Mouse (Mus musculus): ENCODE results near the gene Atp8b5. TPM values are rescaled to one million over a fixed set of nuclear protein-coding genes. Genes with fewer than 3 reads are reported as not detected.

Atp8b5 gene
- total and polyA plus RNA-seq, 2 experiments from 2014 or later: 0.44 to 2.4 TPM

DNA sequence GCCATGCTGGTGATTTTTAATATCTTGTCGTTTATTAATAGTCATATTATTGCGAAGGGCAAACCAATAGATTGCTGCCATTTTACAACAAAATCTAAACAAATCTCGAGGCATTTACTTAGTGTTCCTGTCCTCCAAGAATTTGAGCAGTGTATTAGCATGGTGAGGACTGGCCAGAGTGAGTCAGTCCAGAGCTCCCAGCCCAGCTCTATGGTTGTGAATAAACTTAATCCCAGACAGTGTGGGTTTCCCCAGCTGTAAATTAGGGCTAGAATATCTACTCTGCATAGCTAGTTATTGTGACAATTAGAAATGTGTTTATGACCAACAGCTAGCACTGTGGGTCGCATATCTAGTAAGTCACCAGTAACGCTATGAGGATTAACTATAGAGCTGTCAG lies 129.4 kb downstream of the Atp8b5 start:
- WGBS: 92% methylated on average over 5 of the region's 5 CpGs
- H3K27me3 ChIP-seq (ENCODE audit: insufficient read depth, low read length): no peaks in the 10 kb centered on the region
- no peak overlapping the region for H3K4me2 ChIP-seq (ENCODE audit: low read depth, low read length)
- H3K4me1 ChIP-seq (ENCODE audit: insufficient read depth, low read length): peaks cover 17% of the 10 kb centered on the region; the same call in 1 of the 2 replicates
- ATAC-seq (no peak), DNase-seq (ENCODE audit: low spot score) (no peak)
- H3K9me3 ChIP-seq (ENCODE audit: low read length): no peaks in the 10 kb centered on the region
- H3K4me3 ChIP-seq (ENCODE audit: low read length): no peak overlapping the region
- H3K9ac ChIP-seq (replicated peaks; ENCODE audit: low read length): no peak overlapping the region
- H3K27ac ChIP-seq: no peak overlapping the region
- H3K36me3 ChIP-seq (ENCODE audit: insufficient read depth, low read length): no peaks in the 10 kb centered on the region
- TF ChIP-seq CTCF (IDR thresholded peaks at IDR 0.05; ENCODE audit: low read depth): no peak

DNA sequence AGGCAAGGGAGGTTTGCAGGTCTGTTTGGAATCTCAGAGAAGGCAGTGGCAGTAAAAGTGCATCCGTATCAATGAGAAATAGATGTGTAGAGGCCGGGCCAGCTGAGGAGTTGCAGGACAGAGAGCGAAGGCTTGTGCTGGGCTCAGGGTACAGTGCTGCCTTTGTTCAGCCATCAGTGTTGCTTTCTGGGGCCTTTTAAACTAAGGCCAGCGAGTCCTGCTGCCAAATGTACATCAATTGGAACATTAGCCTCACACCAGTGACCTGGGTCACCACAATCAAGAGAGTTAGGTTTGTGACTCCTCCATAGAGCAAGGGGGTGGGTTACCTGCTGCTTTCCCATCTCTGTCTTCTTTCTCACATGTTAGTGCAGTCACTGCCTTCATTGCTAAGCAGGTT lies 131.1 kb downstream of the Atp8b5 start:
- Histone ChIP-seq H3K9ac (replicated peaks; ENCODE audit: low read length) (no peak overlapping the region), H3K27me3 (ENCODE audit: insufficient read depth, low read length) (no peaks in the 10 kb centered on the region), H3K4me3 (ENCODE audit: low read length) (no peak overlapping the region), H3K36me3 (ENCODE audit: insufficient read depth, low read length) (no peaks in the 10 kb centered on the region), H3K4me2 (ENCODE audit: low read depth, low read length) (no peak overlapping the region), H3K27ac (peak overlapping the region; percentile 71), H3K9me3 (ENCODE audit: low read length) (no peaks in the 10 kb centered on the region), H3K4me1 (ENCODE audit: insufficient read depth, low read length) (peaks cover 17% of the 10 kb centered on the region; the same call in 1 of the 2 replicates)
- ATAC-seq (peak; percentile 54; the same call in 1 of the 2 replicates), DNase-seq (ENCODE audit: low spot score) (peak; percentile 46)
- TF ChIP-seq CTCF (IDR thresholded peaks at IDR 0.05; ENCODE audit: low read depth): no peak
- WGBS: 52% methylated on average over 4 of the region's 4 CpGs

- 36% methylated on average over 17 of the region's 17 CpGs for WGBS
- no peaks in the 10 kb centered on the region for H3K27me3 ChIP-seq (ENCODE audit: insufficient read depth, low read length)
- TF ChIP-seq CTCF (IDR thresholded peaks at IDR 0.05; ENCODE audit: low read depth): no peak
- peak overlapping the region; percentile 71 for H3K27ac ChIP-seq
- ATAC-seq (peak; percentile 81), DNase-seq (ENCODE audit: low spot score) (peak; percentile 74)
- H3K36me3 ChIP-seq (ENCODE audit: insufficient read depth, low read length): no peaks in the 10 kb centered on the region
- H3K4me1 ChIP-seq (ENCODE audit: insufficient read depth, low read length): peaks cover 17% of the 10 kb centered on the region; the same call in 1 of the 2 replicates
- H3K9ac ChIP-seq (replicated peaks; ENCODE audit: low read length): 0 out of 2 replicates have a peak overlapping the region, but pooled peaks have one; percentile 9
- peak overlapping the region; percentile 38 for H3K4me2 ChIP-seq (ENCODE audit: low read depth, low read length)
- no peaks in the 10 kb centered on the region for H3K9me3 ChIP-seq (ENCODE audit: low read length)
- no peak overlapping the region for H3K4me3 ChIP-seq (ENCODE audit: low read length)
These were observed 131.9 kb downstream of the Atp8b5 start for GRCm38 (mm10) chr4:43398829-43399331.

DNA sequence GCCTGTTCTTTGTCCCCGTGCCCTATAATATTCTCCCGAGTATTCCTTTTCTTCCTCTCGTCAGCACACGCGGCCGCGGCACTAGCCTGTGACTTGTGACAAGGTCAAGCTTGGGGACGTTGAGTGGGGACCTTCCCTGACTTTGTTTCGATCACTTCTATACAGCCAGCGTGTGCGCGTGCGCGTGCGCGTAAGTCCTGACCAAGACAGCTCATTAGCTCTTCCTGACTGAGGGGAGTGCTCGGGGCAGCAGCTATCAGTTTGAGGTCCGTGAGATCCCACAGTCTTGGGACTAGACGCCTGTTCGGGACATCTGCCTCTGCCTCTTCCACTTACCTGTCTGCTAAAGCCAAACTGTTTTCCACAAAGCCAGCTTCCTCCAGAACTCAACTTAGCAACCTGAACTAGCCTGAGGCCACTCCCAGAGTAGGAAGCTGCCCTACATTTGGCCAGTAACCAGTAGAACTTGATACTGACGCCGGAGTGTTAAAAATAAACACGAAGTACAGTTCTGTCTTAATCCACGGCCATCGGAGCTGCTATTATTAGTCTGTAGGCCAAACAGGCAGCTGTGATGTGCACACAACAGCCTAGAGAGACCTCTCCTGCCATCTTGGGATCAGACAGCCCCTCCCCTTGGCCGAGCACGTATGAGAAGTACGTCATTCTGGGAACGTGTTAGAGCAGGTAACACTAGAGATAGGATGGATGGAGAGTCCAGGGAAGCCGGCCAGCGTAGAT lies 132.6 kb downstream of the Atp8b5 start:
- no peak for TF ChIP-seq CTCF (IDR thresholded peaks at IDR 0.05; ENCODE audit: low read depth)
- peaks cover 17% of the 10 kb centered on the region; the same call in 1 of the 2 replicates for H3K4me1 ChIP-seq (ENCODE audit: insufficient read depth, low read length)
- no peak for DNase-seq (ENCODE audit: low spot score)
- no peaks in the 10 kb centered on the region for H3K36me3 ChIP-seq (ENCODE audit: insufficient read depth, low read length)
- no peak overlapping the region for H3K4me3 ChIP-seq (ENCODE audit: low read length)
- H3K4me2 ChIP-seq (ENCODE audit: low read depth, low read length): peak overlapping the region; percentile 38
- ATAC-seq: peak; percentile 35; the same call in 1 of the 2 replicates
- H3K27me3 ChIP-seq (ENCODE audit: insufficient read depth, low read length): no peaks in the 10 kb centered on the region
- peak overlapping the region; percentile 71; the same call in 1 of the 2 replicates for H3K27ac ChIP-seq
- no peaks in the 10 kb centered on the region for H3K9me3 ChIP-seq (ENCODE audit: low read length)
- 0 out of 2 replicates have a peak overlapping the region, but pooled peaks have one; percentile 9 for H3K9ac ChIP-seq (replicated peaks; ENCODE audit: low read length)
- 62% methylated on average over 31 of the region's 31 CpGs for WGBS

DNA sequence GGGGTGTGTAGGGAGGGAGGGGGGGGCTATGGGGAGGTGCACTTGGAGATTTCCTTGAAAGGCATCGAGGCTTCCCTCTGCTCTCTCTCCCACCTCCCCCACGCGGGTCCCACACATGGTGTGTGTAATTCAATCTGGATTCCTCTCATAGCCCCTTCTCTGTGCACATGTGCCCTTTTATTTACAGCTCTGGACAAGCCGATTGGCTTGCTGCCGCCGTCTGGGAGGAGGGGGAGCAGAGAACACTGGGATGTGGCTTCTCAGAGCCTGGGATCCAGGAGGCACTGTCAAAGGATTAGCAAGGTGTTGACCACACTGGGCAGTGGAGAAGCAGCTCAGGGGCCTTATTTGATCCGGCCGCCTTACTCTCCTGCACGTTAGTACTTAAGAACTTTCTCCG lies 134.0 kb downstream of the Atp8b5 start:
- DNase-seq (ENCODE audit: low spot score) (no peak), ATAC-seq (no peak)
- no peaks in the 10 kb centered on the region for H3K9me3 ChIP-seq (ENCODE audit: low read length)
- peaks cover 22% of the 10 kb centered on the region; the same call in 1 of the 2 replicates for H3K4me1 ChIP-seq (ENCODE audit: insufficient read depth, low read length)
- H3K4me3 ChIP-seq (ENCODE audit: low read length): no peak overlapping the region
- no peaks in the 10 kb centered on the region for H3K27me3 ChIP-seq (ENCODE audit: insufficient read depth, low read length)
- no peak overlapping the region for H3K4me2 ChIP-seq (ENCODE audit: low read depth, low read length)
- TF ChIP-seq CTCF (IDR thresholded peaks at IDR 0.05; ENCODE audit: low read depth): no peak
- H3K27ac ChIP-seq: no peak overlapping the region
- H3K36me3 ChIP-seq (ENCODE audit: insufficient read depth, low read length): no peaks in the 10 kb centered on the region
- no peak overlapping the region for H3K9ac ChIP-seq (replicated peaks; ENCODE audit: low read length)
- 27% methylated on average over 10 of the region's 10 CpGs for WGBS

DNA sequence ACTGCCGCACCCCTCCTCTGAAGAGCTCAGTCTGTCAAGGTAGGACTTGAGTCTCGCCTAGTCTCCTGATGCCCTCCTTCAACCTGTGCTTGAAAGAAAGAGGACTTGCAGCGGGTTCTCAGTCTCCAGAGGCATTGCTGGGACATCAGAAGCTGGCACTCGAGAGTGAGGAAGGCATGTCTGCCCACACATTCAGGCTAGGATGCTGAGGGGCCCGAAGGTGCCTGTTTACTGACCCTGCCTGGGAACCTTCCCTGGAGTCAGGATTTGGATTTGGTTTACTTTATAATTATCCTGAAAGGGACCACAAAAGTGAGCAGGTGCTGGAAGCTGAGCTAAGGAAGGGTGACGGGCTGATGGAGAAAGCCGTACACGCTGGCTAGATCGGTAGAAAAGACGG lies 134.5 kb downstream of the Atp8b5 start:
- no peaks in the 10 kb centered on the region for H3K36me3 ChIP-seq (ENCODE audit: insufficient read depth, low read length)
- no peak overlapping the region for H3K4me3 ChIP-seq (ENCODE audit: low read length)
- no peaks in the 10 kb centered on the region for H3K27me3 ChIP-seq (ENCODE audit: insufficient read depth, low read length)
- TF ChIP-seq CTCF (IDR thresholded peaks at IDR 0.05; ENCODE audit: low read depth): no peak
- no peak overlapping the region for H3K27ac ChIP-seq
- 83% methylated on average over 10 of the region's 10 CpGs for WGBS
- DNase-seq (ENCODE audit: low spot score) (no peak), ATAC-seq (no peak)
- H3K4me1 ChIP-seq (ENCODE audit: insufficient read depth, low read length): peaks cover 22% of the 10 kb centered on the region; the same call in 1 of the 2 replicates
- H3K9ac ChIP-seq (replicated peaks; ENCODE audit: low read length): no peak overlapping the region
- H3K9me3 ChIP-seq (ENCODE audit: low read length): no peaks in the 10 kb centered on the region
- H3K4me2 ChIP-seq (ENCODE audit: low read depth, low read length): no peak overlapping the region

GRCm38 (mm10) chr4:43402212-43402611 lies 135.3 kb downstream of the Atp8b5 start:
- no peaks in the 10 kb centered on the region for H3K27me3 ChIP-seq (ENCODE audit: insufficient read depth, low read length)
- H3K4me2 ChIP-seq (ENCODE audit: low read depth, low read length): no peak overlapping the region
- H3K27ac ChIP-seq: no peak overlapping the region
- 85% methylated on average over 9 of the region's 9 CpGs for WGBS
- no peaks in the 10 kb centered on the region for H3K36me3 ChIP-seq (ENCODE audit: insufficient read depth, low read length)
- TF ChIP-seq CTCF (IDR thresholded peaks at IDR 0.05; ENCODE audit: low read depth): no peak
- no peak for ATAC-seq
- H3K4me1 ChIP-seq (ENCODE audit: insufficient read depth, low read length): peaks cover 22% of the 10 kb centered on the region; the same call in 1 of the 2 replicates
- no peak for DNase-seq (ENCODE audit: low spot score)
- H3K9ac ChIP-seq (replicated peaks; ENCODE audit: low read length): no peak overlapping the region
- no peaks in the 10 kb centered on the region for H3K9me3 ChIP-seq (ENCODE audit: low read length)
- H3K4me3 ChIP-seq (ENCODE audit: low read length): no peak overlapping the region
